Mouse (Mus musculus): ENCODE data around the gene Taz.

The Taz gene

DNA sequence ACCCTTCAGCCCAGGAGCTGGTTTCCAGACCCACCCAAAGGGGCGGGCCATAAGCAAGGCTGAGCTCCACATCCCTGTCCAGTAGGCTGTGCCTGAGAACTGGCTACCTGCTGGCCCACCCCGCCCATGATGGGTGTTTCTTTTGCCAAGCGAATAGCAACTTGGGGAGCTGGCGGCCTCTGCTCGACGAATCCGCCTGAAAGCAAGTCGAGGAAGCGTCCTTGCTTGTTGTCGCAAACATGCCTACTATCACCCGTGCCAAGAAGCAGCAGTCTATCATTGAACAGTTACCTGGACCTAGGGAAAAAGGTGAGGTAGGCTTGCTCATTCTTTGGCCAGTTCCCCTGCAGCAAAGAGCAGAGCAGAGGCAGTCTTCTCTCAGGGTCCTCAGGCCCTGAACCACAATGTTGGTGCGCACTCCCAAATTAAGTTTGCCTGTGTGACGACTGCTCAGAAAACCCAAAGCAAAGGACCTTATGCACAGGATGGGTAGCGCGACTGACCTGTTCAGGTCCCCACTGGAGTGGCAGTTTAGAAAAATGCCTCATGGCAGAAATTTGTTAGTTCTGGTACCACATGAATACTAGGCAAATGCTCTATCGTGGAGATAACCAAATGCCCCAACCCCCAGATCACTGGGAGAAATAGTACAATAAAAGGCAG lies at the start of gene Taz, which contains the start of gene Dnase1l1:
TSS of gene Taz (plus strand) at position 181 of the 663 bp plus-strand sequence.
TSS of gene Dnase1l1 (minus strand) at position 606 of the 663 bp plus-strand sequence.
- no peak for DNase-seq (ENCODE audit: low read depth)

DNA sequence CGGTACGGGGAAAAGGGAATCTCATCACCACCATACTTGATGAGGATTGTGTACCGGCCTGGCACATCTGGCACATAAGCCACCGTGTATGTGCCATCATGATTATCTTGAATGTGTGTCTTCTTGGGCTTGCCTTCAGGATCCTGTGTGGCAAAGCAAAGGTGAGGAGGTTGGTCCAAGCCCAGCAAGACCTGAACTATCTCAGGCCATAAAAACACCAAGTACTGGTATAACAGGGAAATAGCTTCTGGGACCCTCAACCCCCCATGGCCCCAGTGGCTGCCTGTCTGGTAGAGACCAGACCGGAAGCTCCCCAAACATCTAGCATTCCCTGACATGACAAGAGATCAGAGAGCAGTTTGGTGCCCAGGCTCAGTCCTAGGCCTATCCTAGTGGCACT lies 48.5 kb upstream of the Taz start:
- DNase-seq (ENCODE audit: low read depth) = no peak

DNA sequence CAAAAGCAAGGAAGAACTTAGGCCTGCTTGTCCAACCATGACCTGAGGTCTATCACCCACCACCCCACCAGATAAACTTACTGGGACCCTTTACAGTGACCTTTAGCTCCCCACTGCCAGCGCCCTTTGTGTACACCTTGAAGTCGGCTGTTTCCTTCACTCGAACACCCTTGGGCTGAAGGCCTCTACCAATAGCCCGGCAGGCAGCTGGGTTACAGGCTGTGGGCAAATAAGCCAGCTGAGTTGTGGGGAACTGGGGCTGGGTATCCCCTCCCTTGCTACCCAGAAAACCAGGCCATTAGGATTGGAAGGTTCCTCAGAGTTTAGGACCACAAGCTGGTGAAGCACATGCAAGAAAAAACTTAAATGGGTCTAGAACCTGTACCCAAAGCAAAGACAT lies 41.4 kb upstream of the Taz start:
- no peak for DNase-seq (ENCODE audit: low read depth)

DNA sequence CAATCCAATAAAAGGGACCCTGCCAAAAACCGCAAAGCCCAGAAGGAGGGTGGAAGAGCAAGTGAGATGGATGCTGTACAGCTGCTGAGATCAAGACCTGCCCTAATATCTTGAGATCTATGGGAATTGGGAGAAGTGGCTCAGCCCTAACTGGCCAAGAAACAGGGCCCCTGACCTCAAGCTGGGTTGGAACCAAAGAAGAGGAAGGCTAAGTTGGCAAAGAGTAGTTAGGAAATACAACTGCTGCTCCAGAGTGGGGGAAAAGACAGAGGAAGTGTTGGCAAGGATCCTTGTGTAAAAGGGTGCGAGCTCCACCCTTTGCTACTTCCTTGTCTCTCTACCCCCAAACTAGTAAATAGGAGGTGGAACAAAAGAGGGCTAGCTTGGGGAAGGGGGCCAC lies 38.3 kb upstream of the Taz start:
- no peak for DNase-seq (ENCODE audit: low read depth)

DNA sequence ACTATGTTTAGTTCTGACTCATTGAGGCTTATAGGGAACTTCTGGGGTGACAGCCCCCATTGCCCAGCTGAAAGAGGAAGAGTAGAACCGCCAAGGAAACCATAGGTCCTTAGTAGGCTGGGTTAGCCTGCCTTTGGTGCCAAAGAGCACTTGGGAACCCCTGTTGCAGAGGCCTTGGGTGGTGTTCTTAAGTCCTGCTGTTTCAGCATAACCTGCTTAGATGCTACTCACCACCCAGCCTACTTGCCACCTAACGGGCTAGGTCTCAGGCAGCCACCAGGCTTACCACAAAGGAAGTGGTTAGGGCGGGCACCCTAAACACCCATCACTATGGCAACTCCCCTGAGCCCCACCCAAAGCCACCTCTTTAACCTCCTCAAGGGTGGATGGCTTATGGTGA lies 37.9 kb upstream of the Taz start:
- no peak for DNase-seq (ENCODE audit: low read depth)

DNA sequence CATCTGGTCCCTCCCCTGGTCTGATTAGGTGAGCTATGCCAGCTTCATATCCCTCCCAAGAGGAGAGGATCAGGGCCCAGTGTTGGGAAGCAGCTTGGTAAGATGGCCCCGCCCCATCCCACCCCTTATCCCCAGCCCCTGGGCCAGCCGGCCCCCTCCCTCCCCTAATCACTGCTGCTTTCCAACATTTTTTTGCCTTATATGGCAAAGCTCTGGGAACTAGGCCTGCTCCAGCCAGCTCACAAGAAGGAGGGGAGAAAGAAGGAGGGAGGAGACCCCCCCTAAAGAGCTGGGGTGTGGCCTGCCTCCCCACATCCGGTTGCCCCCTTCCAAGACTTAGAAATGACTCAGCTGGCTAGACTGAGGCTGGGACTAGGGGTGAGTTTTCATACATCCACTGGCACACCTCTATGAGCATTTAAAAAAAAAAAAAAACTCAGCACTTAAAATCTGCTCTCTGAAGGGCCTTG lies 37.1 kb upstream of the Taz start:
- peak; percentile 82 for DNase-seq (ENCODE audit: low read depth)

DNA sequence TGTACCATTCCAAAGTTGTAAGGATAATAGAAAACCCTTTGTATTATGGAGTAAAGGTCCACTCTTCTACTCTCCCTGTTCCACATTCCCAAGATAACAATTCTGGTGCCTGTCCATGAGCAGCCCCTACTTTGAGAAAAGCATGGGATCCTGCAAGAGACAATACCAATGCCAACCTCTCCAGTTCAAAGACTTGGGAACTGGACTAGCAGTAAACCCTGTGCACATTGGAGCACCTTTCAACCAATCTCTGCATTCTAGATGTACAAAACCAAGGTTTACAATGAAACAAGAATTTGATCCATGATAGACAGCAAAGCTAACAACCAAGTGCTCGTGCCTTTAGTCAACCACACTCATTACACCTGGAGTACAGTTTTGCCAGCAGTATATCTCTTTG lies 36.6 kb upstream of the Taz start:
- no peak for DNase-seq (ENCODE audit: low read depth)

DNA sequence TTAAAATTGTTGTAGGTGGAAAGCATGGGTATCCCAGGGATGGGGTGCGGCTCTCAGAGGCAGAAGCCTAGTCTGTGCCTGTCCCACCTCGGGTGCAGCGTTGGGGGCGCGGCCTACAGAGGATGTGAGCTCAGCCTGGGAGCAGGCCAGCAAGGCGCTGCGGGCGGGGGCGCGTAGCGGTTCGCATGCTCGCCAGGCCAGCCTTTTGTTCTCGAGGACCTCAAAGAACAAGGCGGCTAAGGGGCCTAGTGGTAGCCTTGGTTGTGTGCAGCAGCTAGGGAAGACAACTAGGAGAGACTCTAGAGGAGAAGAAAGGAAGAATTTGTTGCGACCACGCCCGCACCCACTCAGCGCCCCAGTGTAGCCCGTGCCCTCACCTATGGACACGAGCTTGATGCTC lies 36.0 kb upstream of the Taz start:
- no peak for DNase-seq (ENCODE audit: low read depth)

DNA sequence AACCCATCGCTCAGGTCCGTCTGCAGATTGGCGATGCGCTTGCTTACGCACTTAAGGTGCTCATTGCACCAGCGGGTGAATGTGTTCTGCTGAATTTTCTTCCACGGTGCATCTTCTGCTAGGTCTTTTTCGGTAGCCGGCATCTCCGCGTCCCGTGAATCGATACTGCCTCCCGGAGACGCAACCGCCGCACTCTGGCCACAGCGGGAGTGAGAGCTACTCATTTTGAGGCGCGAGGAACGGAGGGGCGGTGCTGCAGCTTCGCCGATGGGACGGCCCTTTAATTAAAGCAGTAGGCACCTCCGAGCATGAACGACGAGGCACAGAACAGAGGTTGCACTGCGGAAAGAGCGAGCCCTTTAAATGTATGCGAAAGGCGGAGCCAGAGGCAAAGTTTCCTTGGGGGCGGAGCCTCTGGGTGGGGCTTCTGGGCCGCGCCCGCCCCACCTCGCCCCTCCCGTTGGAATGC lies 35.5 kb upstream of the Taz start:
- no peak for DNase-seq (ENCODE audit: low read depth)

DNA sequence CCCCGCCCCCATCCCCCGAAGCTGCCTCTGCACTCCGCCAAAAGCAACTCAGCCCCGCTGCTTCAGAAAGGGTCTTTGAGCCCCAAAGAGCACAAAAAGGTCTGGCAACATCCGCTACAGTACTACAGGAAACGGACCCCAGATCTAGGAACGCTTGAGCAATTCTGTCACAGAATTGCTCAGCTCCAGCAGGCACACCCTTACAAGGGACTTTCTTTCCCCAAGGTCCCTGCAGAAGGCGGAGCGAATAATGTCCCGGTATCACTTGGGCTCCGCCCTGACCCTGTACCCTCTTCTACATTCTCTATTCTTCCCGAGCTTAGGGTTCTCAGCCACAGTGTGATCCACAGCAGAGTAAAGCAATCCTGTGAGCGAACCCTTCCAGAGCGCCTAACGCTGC lies 35.0 kb upstream of the Taz start:
- DNase-seq (ENCODE audit: low read depth) = no peak

DNA sequence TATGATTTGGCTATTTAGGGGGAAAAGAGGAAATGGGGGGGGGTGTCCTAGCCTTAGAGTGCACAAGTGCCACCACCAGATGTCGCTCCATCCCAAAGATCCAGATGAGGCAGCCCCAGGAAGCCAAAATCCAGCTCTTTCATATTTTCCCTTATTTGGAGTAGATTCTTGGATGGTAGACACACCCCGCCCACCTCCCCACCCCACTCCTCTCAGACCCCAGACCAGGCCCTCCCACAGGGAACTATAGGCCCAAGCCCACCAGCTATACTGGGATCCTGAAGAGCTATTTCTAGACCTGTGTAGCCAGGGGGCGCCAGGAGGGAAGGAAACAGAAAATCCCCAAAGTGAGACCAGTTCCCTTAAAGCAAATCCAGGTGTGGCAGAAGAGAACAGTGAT lies 33.1 kb upstream of the Taz start:
- DNase-seq (ENCODE audit: low read depth) = no peak

DNA sequence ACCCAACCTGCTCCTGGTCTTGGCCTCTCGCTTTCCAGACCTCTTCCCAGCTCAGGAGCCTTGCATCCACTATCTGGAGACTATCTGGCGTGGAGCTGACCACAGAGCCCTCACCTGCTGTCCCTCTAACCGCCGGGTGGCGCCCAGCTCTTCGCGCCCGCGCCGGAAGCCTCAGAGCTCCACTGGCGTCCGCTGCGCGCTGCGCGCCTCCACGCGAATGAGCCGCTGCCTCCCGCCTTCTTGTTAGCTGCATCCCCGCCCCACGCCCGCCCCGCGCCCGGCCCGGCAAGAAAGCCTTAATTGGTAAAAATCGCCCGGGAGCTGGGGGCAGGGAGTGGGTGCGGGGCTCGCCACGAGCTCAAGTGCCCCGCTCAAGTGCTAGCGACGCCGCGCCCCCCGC lies 32.1 kb upstream of the Taz start, which contains the start of gene Flna:
TSS of gene Flna (minus strand) at position 206 of the 400 bp plus-strand sequence.
- no peak for DNase-seq (ENCODE audit: low read depth)

DNA sequence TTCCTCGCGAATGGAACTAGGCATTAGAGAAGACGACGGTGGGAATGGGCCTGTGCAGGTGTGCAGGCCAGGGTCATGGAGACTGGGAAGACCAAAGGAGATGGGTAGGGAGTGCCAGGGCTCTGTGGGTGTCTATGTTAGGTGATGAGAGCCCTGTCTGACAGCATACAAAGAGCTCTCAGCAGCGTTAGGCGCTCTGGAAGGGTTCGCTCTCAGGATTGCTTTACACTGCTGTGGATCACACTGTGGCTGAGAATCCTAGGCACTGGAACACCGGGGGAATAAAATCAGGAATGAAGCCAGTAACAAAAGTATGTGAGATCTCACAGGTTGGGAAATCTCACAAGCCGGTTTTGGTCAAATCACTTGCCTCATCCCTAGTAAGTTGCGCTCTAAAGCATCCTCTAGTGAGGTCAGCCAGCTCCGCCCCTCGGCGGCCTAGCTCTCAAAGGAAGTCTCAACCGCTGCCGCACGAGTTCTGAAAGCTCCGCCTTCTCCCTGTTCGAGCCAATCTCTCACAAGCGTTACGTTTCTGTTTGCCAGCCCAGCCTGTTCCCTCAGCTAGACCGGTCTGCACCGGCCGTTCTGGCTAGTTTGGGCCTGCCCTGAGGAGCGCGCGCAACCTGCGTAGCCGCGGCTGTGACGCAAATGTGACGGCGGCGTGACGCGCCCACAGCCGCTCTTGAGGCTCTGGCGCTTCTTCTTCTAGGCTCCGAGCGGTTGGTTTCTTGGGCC lies 27.4 kb upstream of the Taz start, which contains the start of gene Emd:
TSS of gene Emd (plus strand) at position 535 of the 735 bp plus-strand sequence.
- DNase-seq (ENCODE audit: low read depth) = peak; percentile 91

DNA sequence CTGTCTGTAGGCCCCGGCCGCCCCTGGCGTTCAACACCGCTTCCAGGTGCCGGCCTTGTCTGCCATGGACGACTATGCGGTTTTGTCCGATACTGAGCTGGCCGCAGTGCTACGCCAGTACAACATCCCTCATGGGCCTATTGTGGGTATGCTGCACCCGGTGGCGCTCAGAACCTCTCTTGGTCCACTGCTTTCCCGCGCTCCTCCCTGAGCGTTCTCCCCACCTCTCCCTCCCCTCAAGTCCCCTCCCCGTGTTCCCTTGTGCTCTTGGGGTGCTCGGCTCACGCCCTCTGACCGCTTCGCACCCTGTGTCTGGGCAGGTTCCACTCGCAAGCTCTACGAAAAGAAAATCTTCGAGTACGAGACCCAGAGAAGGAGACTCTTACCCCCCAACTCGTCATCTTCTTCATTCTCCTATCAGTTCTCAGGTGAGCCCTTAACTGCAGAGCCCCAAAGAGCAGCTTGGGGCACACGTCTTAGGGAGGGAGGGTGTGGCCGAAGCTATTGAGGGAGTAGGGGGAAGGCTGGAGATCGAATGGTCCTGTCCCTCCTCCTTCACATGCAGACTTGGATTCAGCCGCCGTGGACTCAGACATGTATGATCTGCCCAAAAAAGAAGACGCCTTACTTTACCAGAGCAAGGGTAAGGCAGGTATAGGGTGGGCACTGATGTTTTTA lies 26.7 kb upstream of the Taz start:
- no peak for DNase-seq (ENCODE audit: low read depth)

DNA sequence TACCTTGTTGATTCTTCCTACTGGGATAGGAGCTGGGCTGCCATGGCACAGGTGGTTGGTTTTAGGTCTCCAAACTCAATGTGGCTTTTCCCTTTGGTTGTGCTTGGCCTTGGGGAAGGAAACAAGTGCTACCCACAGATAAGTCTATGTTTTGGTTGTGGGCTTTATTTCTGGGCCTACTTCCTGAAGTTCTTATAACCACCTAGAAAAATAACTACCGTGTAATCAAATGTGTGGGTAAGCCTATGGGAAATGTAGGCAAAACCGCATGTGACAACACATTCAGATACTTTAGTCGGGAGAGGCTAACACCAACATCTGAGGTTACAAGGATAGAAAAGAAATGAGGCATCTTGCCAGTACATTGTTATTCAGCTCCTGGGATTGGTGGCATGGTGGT lies 24.0 kb upstream of the Taz start:
- no peak for DNase-seq (ENCODE audit: low read depth)

DNA sequence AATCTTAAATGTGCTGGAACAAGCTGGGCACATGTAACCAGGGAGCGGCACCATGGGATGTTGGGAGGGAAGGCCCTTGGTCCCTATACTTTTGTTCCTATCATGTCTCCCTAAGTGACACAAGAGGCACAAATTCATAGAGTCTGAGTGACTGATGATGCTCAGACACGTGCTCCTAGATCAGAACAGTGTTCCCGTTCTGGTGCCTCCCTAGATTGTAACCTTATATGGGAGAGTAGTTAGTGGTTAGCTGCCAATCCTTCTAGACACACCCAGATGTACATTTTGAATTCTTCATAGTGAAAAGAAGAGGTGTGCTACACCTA lies 12.0 kb upstream of the Taz start:
- no peak for DNase-seq (ENCODE audit: low read depth)

DNA sequence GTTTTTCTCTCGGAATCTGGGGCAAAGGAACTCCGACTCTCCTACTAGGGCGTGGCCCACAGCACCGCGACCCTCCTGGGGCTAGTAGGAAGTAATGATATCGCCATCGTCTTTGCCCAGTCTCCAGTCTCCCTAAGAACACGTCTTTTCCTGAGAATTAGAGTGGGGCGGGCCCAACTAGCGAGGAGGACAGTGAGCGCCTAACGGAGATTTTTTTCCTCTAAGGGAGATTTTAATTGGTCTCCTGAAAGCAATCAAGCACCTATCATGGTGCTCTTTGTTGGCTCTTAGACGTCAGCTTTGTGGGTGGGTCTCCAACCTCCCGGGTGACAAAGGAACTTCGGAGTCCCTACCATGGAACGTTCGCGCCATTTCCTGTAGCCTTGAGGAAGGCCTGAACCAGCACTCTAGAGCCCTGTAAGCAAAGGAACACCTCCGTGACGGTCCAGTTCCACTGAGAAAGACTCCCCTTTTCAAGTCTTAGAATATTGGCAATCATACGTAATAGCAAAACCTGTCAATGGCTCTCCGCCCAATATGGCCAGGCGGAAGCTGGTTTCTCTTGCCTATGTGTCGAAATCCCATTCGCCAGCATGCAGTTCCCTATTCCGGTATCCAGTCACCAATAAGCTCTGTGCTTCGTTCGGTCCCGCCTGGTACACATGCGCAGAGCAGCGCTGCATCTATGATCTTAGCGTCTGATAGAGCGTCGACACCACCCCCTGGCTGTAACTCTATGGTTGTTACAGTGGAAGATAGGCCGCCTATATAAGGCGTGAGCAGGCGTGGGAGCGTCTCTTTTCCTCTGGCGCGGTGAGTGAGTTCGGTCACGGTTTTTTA lies 11.4 kb upstream of the Taz start, which contains the start of gene Rpl10:
TSS of gene Rpl10 (plus strand) at position 751 of the 840 bp plus-strand sequence.
- DNase-seq (ENCODE audit: low read depth) = peak; percentile 99

DNA sequence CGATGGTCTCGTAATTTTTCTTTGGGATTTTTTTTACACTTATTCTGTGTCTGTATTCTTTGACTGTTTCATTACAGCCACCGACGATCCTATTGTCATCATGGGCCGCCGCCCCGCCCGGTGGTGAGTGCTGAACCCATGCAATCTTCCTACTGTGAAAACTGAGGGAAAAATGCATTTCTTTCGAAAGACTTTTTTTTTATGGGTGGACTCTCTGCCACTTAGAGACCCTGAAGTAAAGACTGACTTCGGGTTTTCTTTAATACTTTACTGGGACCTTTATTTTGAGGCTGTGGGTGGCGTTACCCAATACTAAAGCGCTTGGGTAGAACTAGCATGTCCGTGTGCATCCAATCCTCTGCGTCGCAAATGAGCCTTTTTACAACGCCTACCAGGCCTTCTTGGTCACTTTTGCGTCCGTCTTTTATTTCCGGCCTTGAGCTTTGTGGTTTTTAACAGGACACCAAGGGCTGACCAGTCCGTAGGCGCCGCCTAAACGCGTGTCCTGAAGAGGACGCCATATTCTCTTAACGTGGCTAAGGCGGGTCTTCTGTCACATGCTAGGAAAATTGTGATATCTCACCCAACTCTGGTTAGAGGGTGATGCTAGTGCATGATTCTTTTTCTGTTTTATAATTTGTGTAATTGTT lies 10.7 kb upstream of the Taz start:
- no peak for DNase-seq (ENCODE audit: low read depth)

DNA sequence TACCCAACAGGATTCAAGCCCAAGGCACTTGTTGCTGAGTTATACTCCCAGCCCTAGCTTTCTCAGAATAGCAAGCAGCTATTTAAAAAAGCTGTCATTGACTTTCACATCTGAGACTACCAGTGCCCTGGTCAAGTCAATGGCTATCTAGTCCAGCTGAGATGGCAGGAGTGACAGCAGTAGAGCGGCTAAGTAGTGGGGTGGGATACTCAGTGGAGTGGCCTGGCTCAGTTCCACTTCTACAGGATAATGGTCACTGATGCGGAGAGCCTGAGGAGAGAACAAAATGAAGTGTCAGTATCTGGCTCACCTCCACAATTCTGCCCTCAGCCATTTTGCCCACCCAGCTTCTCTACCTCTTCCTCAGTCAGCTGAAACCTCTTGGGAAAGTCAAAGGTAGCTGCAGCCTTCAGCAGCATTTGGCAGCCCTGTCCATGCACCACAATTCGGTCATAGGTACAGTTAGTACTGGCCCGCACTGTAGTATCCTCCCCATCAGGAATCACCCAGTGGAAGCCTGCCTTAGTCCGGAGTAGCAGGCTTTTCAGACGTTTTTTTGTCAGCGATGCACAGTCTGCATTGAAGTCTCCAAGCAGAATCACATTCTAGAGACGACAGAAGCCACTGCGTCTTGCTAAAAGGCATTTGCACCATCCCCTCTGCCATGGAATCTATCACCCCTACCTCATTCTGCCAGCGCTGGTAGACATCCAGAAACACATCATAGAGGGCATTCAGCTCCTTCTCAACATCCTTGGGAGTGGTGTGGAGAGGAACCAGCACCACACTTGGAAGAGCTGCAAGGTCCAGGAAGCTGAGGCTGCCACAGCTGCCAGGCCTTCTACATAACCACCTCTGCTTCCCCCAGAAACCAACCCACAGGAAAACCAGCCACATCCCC lies 8.0 kb upstream of the Taz start:
- DNase-seq (ENCODE audit: low read depth) = no peak

DNA sequence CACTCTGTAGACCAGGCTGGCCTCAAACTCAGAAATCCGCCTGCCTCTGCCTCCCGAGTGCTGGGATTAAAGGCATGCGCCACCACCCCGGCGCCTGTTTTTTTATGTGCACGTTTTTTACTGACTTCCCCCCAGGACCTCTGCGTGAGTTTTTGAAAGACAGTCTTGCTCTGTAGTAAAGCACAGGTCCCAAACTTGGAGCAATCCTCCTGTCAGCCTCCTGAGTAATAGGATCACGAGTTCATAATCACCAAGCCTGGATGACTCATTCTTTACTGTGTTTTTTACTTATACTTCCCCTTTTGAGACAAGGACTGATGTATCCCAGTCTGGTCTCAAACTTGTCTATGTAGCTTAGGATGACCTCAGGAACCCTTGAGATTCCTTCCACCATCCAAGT lies 3.8 kb upstream of the Taz start:
- DNase-seq (ENCODE audit: low read depth) = no peak

Measured in fibroblast of lung, adult 2 months (primary cell).